In genomic region chr7:65375176-65375575, GRCm38 (mm10) we compare ENCODE assay signal across 11 mouse cellular contexts.
DNase-seq lines count a peak whose midpoint lies in the region; ATAC-seq and TF ChIP-seq lines count a peak whose summit lies in the region.
"Had no signal": no experiment of that assay in that cellular context is flagged by ENCODE, and none has a peak within 500 bp of the region (broad histone marks: within the 10 kb centered on the region; RNA-seq: fewer than 3 reads in every experiment).

No protein-coding gene starts in this region.

- no peak for TF ChIP-seq CTCF in heart, adult 2 months (IDR thresholded peaks at IDR 0.05)

- no peak for DNase-seq in hindbrain, embryonic 14.5 days (ENCODE audit: low spot score)
- no peak for DNase-seq in hindbrain, embryonic 10.5 days (ENCODE audit: low spot score)
- peak; percentile 57 to 72 for DNase-seq in heart, adult 2 months
- peak; percentile 50 for DNase-seq in kidney, adult 11 months
- peak; percentile 85 for DNase-seq in lung, postnatal 10 days
- DNase-seq in thymus, postnatal 25 days, result no peak
- DNase-seq in cerebellum, adult 9-11 months, result no peak
- no peak for DNase-seq in Muller cell, postnatal 12 days (ENCODE audit: inconsistent ontology term)
- DNase-seq: cerebellum, postnatal 36 days had no signal

- no peak overlapping the region for H3K9ac ChIP-seq in hindbrain, embryonic 14.5 days
- H3K9ac ChIP-seq in heart, adult 2 months (ENCODE audit: low read depth, low read length), result no peak overlapping the region
- H3K9ac ChIP-seq: intestine, embryonic 15.5 days had no signal

- no peaks in the 10 kb centered on the region for H3K36me3 ChIP-seq in hindbrain, embryonic 14.5 days (replicated peaks; ENCODE audit: control insufficient read depth, insufficient read depth)
- no peaks in the 10 kb centered on the region for H3K36me3 ChIP-seq in hindbrain, embryonic 10.5 days
- peaks cover 5% of the 10 kb centered on the region for H3K36me3 ChIP-seq in heart, adult 2 months (ENCODE audit: control insufficient read depth, insufficient read depth, low read length)
- H3K36me3 ChIP-seq: intestine, embryonic 15.5 days had no signal

- peaks cover 4% of the 10 kb centered on the region; the same call in 1 of the 2 replicates for H3K4me1 ChIP-seq in hindbrain, embryonic 14.5 days (replicated peaks; ENCODE audit: control insufficient read depth, insufficient read depth, low read length)
- peaks cover 7% of the 10 kb centered on the region; the same call in 1 of the 2 replicates for H3K4me1 ChIP-seq in hindbrain, embryonic 10.5 days (replicated peaks)
- peaks cover 18% of the 10 kb centered on the region for H3K4me1 ChIP-seq in heart, adult 2 months (ENCODE audit: control insufficient read depth, insufficient read depth, low read length)

- no peaks in the 10 kb centered on the region for H3K79me2 ChIP-seq in heart, adult 2 months (replicated peaks; ENCODE audit: control insufficient read depth, insufficient read depth, low read length)

- H3K27me3 ChIP-seq in hindbrain, embryonic 14.5 days (ENCODE audit: control insufficient read depth, insufficient read depth, low read length), result no peaks in the 10 kb centered on the region
- H3K27me3 ChIP-seq in hindbrain, embryonic 10.5 days (ENCODE audit: insufficient read depth, poor library complexity, severe bottlenecking), result no peaks in the 10 kb centered on the region
- H3K27me3 ChIP-seq in heart, adult 2 months (ENCODE audit: control insufficient read depth, insufficient read depth, low read length), result no peaks in the 10 kb centered on the region
- H3K27me3 ChIP-seq: intestine, embryonic 15.5 days had no signal

- no peak overlapping the region for H3K4me3 ChIP-seq in hindbrain, embryonic 14.5 days (replicated peaks; ENCODE audit: low read length)
- H3K4me3 ChIP-seq in hindbrain, embryonic 10.5 days, result no peak overlapping the region
- no peak overlapping the region for H3K4me3 ChIP-seq in heart, adult 2 months
- H3K4me3 ChIP-seq: intestine, embryonic 15.5 days; myocyte had no signal

- TF ChIP-seq POLR2A in heart, adult 2 months (IDR thresholded peaks at IDR 0.05; ENCODE audit: insufficient read depth, low read depth, low read length), result no peak

- WGBS in hindbrain, embryonic 14.5 days, result 68% methylated on average over 8 of the region's 8 CpGs
- 89% methylated on average over 8 of the region's 8 CpGs for WGBS in hindbrain, embryonic 10.5 days
- WGBS in heart, adult 2 months, result 29% methylated on average over 8 of the region's 8 CpGs

- no peak for ATAC-seq in hindbrain, embryonic 14.5 days (ENCODE audit: low FRiP score)
- ATAC-seq: intestine, embryonic 15.5 days had no signal

- intact Hi-C loops in heart, adult 2 months (cut with DNase I), result no loop called here

- H3K4me2 ChIP-seq in hindbrain, embryonic 14.5 days (replicated peaks), result no peak overlapping the region
- H3K4me2 ChIP-seq: intestine, embryonic 15.5 days had no signal

- H3K27ac ChIP-seq in hindbrain, embryonic 14.5 days, result 0 out of 2 replicates have a peak overlapping the region, but pooled peaks have one; percentile 67
- H3K27ac ChIP-seq in hindbrain, embryonic 10.5 days, result no peak overlapping the region
- H3K27ac ChIP-seq in heart, adult 2 months, result peak overlapping the region; percentile 51
- H3K27ac ChIP-seq: intestine, embryonic 15.5 days had no signal

- peak; percentile 87 for TF ChIP-seq EP300 in heart, adult 2 months (IDR thresholded peaks at IDR 0.05; ENCODE audit: insufficient read depth, low read depth, low read length)

- H3K9me3 ChIP-seq in hindbrain, embryonic 14.5 days (ENCODE audit: control insufficient read depth, low read length), result no peaks in the 10 kb centered on the region
- no peaks in the 10 kb centered on the region for H3K9me3 ChIP-seq in hindbrain, embryonic 10.5 days
- H3K9me3 ChIP-seq: intestine, embryonic 15.5 days had no signal

Comparison
In these comparisons a context has a peak if more than half of its experiments do, and no peak if none do; other contexts are left out.
1. DNase-seq: peak in heart, adult 2 months (2 of 2), kidney, adult 11 months (single experiment) and lung, postnatal 10 days (single experiment); none in hindbrain, embryonic 14.5 days (single experiment), hindbrain, embryonic 10.5 days (single experiment), thymus, postnatal 25 days (single experiment), cerebellum, adult 9-11 months (single experiment) and Muller cell, postnatal 12 days (single experiment).